8 mouse cellular contexts compared by ENCODE assay signal in genomic region chr7:19326359-19326758, GRCm38 (mm10). TPM values are rescaled to one million over a fixed set of nuclear protein-coding genes. Genes with fewer than 3 reads are reported as not detected.
DNase-seq lines count a peak whose midpoint lies in the region; ATAC-seq lines count a peak whose summit lies in the region.

No protein-coding gene starts in this region.

- no peaks in the 10 kb centered on the region for H3K9me3 ChIP-seq in intestine, embryonic 14.5 days (ENCODE audit: control insufficient read depth, low read length)
- no peaks in the 10 kb centered on the region for H3K9me3 ChIP-seq in limb, embryonic 13.5 days
- no peaks in the 10 kb centered on the region for H3K9me3 ChIP-seq in midbrain, embryonic 14.5 days (ENCODE audit: control insufficient read depth, low read length)

- H3K4me2 ChIP-seq in intestine, embryonic 14.5 days (ENCODE audit: low read length): peak overlapping the region; percentile 77
- H3K4me2 ChIP-seq in limb, embryonic 13.5 days (replicated peaks): peak overlapping the region; percentile 71
- H3K4me2 ChIP-seq in midbrain, embryonic 14.5 days (ENCODE audit: low read length): peak overlapping the region; percentile 67

- peak; percentile 60 for DNase-seq in 3T3-L1 (ENCODE audit: low read depth, low spot score)
- DNase-seq in adrenal gland, adult (ENCODE audit: inconsistent age in 2 of 2, low spot score in 1 of 2): peak; percentile 89 to 95
- peak; percentile 75 for DNase-seq in embryo, embryonic 11.5 days (ENCODE audit: low read depth, low spot score)
- peak; percentile 68 to 89 for DNase-seq in gastrocnemius, postnatal 4 days (ENCODE audit: low spot score in 2 of 2)
- DNase-seq in intestine, embryonic 14.5 days (ENCODE audit: low spot score): peak; percentile 91
- DNase-seq in midbrain, embryonic 14.5 days: peak; percentile 83
- DNase-seq in spleen, adult 12 weeks (ENCODE audit: low spot score): peak; percentile 62

- peak overlapping the region; percentile 57 for H3K9ac ChIP-seq in intestine, embryonic 14.5 days (ENCODE audit: low read length)
- H3K9ac ChIP-seq in limb, embryonic 13.5 days: peak overlapping the region; percentile 57; the same call in 1 of the 2 replicates
- H3K9ac ChIP-seq in midbrain, embryonic 14.5 days (replicated peaks; ENCODE audit: low read length): no peak overlapping the region; the same call in 1 of the 2 replicates

- WGBS in intestine, embryonic 14.5 days: under 1% methylated on average over 19 of the region's 20 CpGs
- WGBS in limb, embryonic 13.5 days: under 1% methylated on average over 20 of the region's 20 CpGs
- 0% methylated on average over 19 of the region's 20 CpGs for WGBS in midbrain, embryonic 14.5 days

- ATAC-seq in intestine, embryonic 14.5 days (replicated peaks; ENCODE audit: low FRiP score, low TSS enrichment, low read depth): peak; percentile 72
- ATAC-seq in limb, embryonic 13.5 days (ENCODE audit: low FRiP score, low read depth): peak; percentile 53; the same call in 1 of the 2 replicates
- peak; percentile 55; the same call in 1 of the 2 replicates for ATAC-seq in midbrain, embryonic 14.5 days (ENCODE audit: low FRiP score, low TSS enrichment)

- H3K27ac ChIP-seq in intestine, embryonic 14.5 days (ENCODE audit: low read depth): peak overlapping the region; percentile 92
- H3K27ac ChIP-seq in limb, embryonic 13.5 days: peak overlapping the region; percentile 48; the same call in 1 of the 2 replicates
- H3K27ac ChIP-seq in midbrain, embryonic 14.5 days (replicated peaks; ENCODE audit: low read depth, low read length): peak overlapping the region; percentile 16; the same call in 1 of the 2 replicates

- H3K4me3 ChIP-seq in intestine, embryonic 14.5 days (ENCODE audit: low read depth, low read length): peak overlapping the region; percentile 41
- peak overlapping the region; percentile 42 for H3K4me3 ChIP-seq in limb, embryonic 13.5 days
- peak overlapping the region; percentile 29 for H3K4me3 ChIP-seq in midbrain, embryonic 14.5 days (replicated peaks; ENCODE audit: low read depth, low read length)

- 0 out of 2 replicates have a peak, but pooled peaks cover 4% of the 10 kb centered on the region for H3K27me3 ChIP-seq in intestine, embryonic 14.5 days (replicated peaks; ENCODE audit: control insufficient read depth, insufficient read depth, low read length)
- peaks cover 16% of the 10 kb centered on the region for H3K27me3 ChIP-seq in limb, embryonic 13.5 days
- no peaks in the 10 kb centered on the region for H3K27me3 ChIP-seq in midbrain, embryonic 14.5 days (ENCODE audit: control insufficient read depth, insufficient read depth, low read length)

- no peaks in the 10 kb centered on the region for H3K36me3 ChIP-seq in intestine, embryonic 14.5 days (ENCODE audit: control insufficient read depth, insufficient read depth, low read length)
- H3K36me3 ChIP-seq in limb, embryonic 13.5 days: no peaks in the 10 kb centered on the region
- H3K36me3 ChIP-seq in midbrain, embryonic 14.5 days (ENCODE audit: control insufficient read depth, insufficient read depth, low read length): no peaks in the 10 kb centered on the region

- H3K4me1 ChIP-seq in intestine, embryonic 14.5 days (replicated peaks; ENCODE audit: control insufficient read depth, insufficient read depth, low read length): peaks cover 14% of the 10 kb centered on the region
- peaks cover 20% of the 10 kb centered on the region for H3K4me1 ChIP-seq in limb, embryonic 13.5 days
- H3K4me1 ChIP-seq in midbrain, embryonic 14.5 days (ENCODE audit: control insufficient read depth, insufficient read depth, low read length): peaks cover 9% of the 10 kb centered on the region; the same call in 1 of the 2 replicates

RNA-seq across cellular contexts. Expression of gene Fosb, which starts 16.5 kb away (rescaled TPM):
- total RNA-seq in gastrocnemius, postnatal 4 days (2021): 1 to 10 TPM; 2.5 to 3.8 TPM
- 0.08 and 0.49 TPM in 2 replicates for polyA plus RNA-seq in intestine, embryonic 14.5 days (2014; fragmentation: Nextera tagmentation; extraction: Ambion mirVana)
- polyA plus RNA-seq in limb, embryonic 13.5 days (2015; fragmentation: Nextera tagmentation; extraction: Ambion mirVana): 0.23 and 0.27 TPM in 2 replicates
- polyA plus RNA-seq in midbrain, embryonic 14.5 days (2014; fragmentation: Nextera tagmentation; extraction: Ambion mirVana): not detected in 2 replicates

RNA-seq across cellular contexts. Expression of gene Ercc1, which starts 18.2 kb away (rescaled TPM):
- 10 to 100 TPM; 33.1 to 34.5 TPM for total RNA-seq in gastrocnemius, postnatal 4 days (2021)
- polyA plus RNA-seq in intestine, embryonic 14.5 days (2014; fragmentation: Nextera tagmentation; extraction: Ambion mirVana): 71.8 and 82.9 TPM in 2 replicates
- polyA plus RNA-seq in limb, embryonic 13.5 days (2015; fragmentation: Nextera tagmentation; extraction: Ambion mirVana): 89.1 and 96.4 TPM in 2 replicates
- polyA plus RNA-seq in midbrain, embryonic 14.5 days (2014; fragmentation: Nextera tagmentation; extraction: Ambion mirVana): 78.9 and 97.7 TPM in 2 replicates

RNA-seq across cellular contexts. Expression of gene Cd3eap, which starts 32.9 kb away (rescaled TPM):
- total RNA-seq in gastrocnemius, postnatal 4 days (2021): 10 to 100 TPM in 1 of 2 experiments, 1 to 10 TPM in 1; 9.7 to 10.8 TPM
- polyA plus RNA-seq in intestine, embryonic 14.5 days (2014; fragmentation: Nextera tagmentation; extraction: Ambion mirVana): 23.9 and 25.8 TPM in 2 replicates
- 29.9 and 31.8 TPM in 2 replicates for polyA plus RNA-seq in limb, embryonic 13.5 days (2015; fragmentation: Nextera tagmentation; extraction: Ambion mirVana)
- polyA plus RNA-seq in midbrain, embryonic 14.5 days (2014; fragmentation: Nextera tagmentation; extraction: Ambion mirVana): 16.4 and 18.9 TPM in 2 replicates

RNA-seq across cellular contexts. Expression of gene Ppp1r13l, which starts 33.2 kb away (rescaled TPM):
- total RNA-seq in gastrocnemius, postnatal 4 days (2021): 1 to 10 TPM; 4.6 to 6.6 TPM
- polyA plus RNA-seq in intestine, embryonic 14.5 days (2014; fragmentation: Nextera tagmentation; extraction: Ambion mirVana): 4.4 and 4.9 TPM in 2 replicates
- 9.0 and 9.6 TPM in 2 replicates for polyA plus RNA-seq in limb, embryonic 13.5 days (2015; fragmentation: Nextera tagmentation; extraction: Ambion mirVana)
- 1.6 and 1.9 TPM in 2 replicates for polyA plus RNA-seq in midbrain, embryonic 14.5 days (2014; fragmentation: Nextera tagmentation; extraction: Ambion mirVana)

RNA-seq across cellular contexts. Expression of gene Rtn2, which starts 43.9 kb away (rescaled TPM):
- total RNA-seq in gastrocnemius, postnatal 4 days (2021): 100 to 1,000 TPM; 473 to 501 TPM
- polyA plus RNA-seq in intestine, embryonic 14.5 days (2014; fragmentation: Nextera tagmentation; extraction: Ambion mirVana): 12.2 and 14.3 TPM in 2 replicates
- polyA plus RNA-seq in limb, embryonic 13.5 days (2015; fragmentation: Nextera tagmentation; extraction: Ambion mirVana): 20.2 and 20.9 TPM in 2 replicates
- polyA plus RNA-seq in midbrain, embryonic 14.5 days (2014; fragmentation: Nextera tagmentation; extraction: Ambion mirVana): 100.0 and 101 TPM in 2 replicates

Comparison
In these comparisons a context has a peak if more than half of its experiments do, and no peak if none do; other contexts are left out.
1. Peak in every context shown above with its lines: DNase-seq, ATAC-seq, H3K4me3 ChIP-seq and H3K27ac ChIP-seq.
2. H3K27ac ChIP-seq: peak in every context shown above with its lines; median percentile 92 in intestine, embryonic 14.5 days; 48 in limb, embryonic 13.5 days; 16 in midbrain, embryonic 14.5 days.